Mouse (Mus musculus): ENCODE measurements around the gene Bahd1. TPM values are rescaled to one million over a fixed set of nuclear protein-coding genes. Genes with fewer than 3 reads are reported as not detected.

The Bahd1 gene
- total and polyA plus RNA-seq, 2 experiments from 2014 or later = 1.6 to 9.4 TPM

DNA sequence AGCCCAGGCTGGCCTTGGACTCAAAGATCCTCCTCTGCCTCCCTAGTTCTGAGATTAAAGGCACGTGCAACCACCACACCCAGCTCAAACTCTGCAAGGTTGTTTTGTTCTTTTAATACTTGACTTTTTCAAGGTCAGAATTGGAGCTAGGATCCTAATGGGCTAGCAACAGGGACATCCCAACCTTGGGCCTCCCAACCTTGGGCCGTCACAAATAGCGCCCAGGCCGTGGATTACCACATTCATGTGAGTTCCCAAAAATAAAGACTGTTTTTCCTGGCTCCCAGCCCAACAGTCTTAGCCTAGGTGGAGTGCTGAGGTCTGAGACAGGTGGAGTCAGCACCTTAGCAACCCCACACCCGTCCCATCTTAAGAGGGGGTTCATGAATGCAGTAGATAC lies 18.2 kb upstream of the Bahd1 start:
- TF ChIP-seq EP300 (IDR thresholded peaks at IDR 0.05; ENCODE audit: low read depth) = no peak
- no peak for TF ChIP-seq CTCF (IDR thresholded peaks at IDR 0.05; ENCODE audit: low read depth)
- 58% methylated on average over 5 of the region's 5 CpGs for WGBS
- peaks cover 12% of the 10 kb centered on the region for H3K4me1 ChIP-seq (ENCODE audit: control insufficient read depth, insufficient read depth)
- no peak overlapping the region for H3K4me3 ChIP-seq (ENCODE audit: low read depth, low read length)
- H3K4me2 ChIP-seq (ENCODE audit: low read depth, low read length) = no peak overlapping the region
- no peaks in the 10 kb centered on the region for H3K9me3 ChIP-seq (replicated peaks; ENCODE audit: control insufficient read depth, low read length)
- no peak overlapping the region for H3K27ac ChIP-seq (ENCODE audit: low read depth)
- no peak overlapping the region for H3K9ac ChIP-seq (replicated peaks; ENCODE audit: low read depth, low read length)
- DNase-seq (ENCODE audit: low spot score) (no peak), ATAC-seq (ENCODE audit: insufficient read depth, low read depth) (no peak)
- H3K27me3 ChIP-seq (ENCODE audit: control insufficient read depth, insufficient read depth, low read length) = peaks cover 10% of the 10 kb centered on the region; the same call in 1 of the 2 replicates
- H3K36me3 ChIP-seq (replicated peaks; ENCODE audit: control insufficient read depth, insufficient read depth, low read length) = peaks cover 13% of the 10 kb centered on the region

DNA sequence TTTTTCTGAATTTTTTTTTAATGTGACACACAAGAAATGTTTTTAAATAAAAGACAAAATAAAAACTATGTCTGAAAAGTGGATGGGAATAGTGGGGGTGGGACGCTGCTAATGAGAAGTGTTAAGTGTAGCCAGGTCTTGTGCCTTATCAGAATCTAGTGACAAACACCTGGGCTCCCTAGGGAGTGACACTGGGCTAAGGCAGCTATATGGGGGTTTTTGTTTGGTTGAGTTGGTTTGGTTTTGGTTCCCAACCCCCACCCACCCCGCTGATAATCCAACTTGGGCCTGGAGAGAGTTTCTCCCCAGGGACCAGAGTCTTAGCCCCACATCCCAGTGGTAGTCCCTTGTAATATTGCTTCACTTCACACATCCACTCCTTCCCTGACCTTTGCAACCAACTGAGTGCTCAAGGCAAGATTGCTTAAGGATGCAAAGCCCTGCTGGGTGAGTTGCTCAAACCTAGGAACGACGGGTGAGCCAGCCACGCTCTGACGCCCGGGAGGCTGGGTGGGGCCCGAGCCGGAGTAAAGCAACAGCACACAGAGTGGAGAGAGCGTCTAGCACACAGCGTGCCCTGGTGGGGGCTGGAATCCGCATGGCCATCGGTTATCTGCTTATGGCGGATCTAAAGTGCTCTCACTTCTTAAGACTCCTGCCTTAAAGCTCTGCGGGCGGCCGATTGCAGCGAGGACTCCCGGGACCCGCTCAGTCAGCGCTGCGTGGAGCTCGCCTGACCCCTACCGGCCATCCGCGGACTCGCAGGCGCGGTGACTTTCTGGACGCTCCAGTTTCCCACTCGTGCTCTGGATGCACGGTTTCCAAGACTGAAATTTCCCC lies 17.1 kb upstream of the Bahd1 start:
- peak overlapping the region; percentile 63 for H3K4me2 ChIP-seq (ENCODE audit: low read depth, low read length)
- ATAC-seq (ENCODE audit: insufficient read depth, low read depth) (peak; percentile 76), DNase-seq (ENCODE audit: low spot score) (no peak)
- no peak overlapping the region for H3K9ac ChIP-seq (replicated peaks; ENCODE audit: low read depth, low read length)
- no peak overlapping the region for H3K27ac ChIP-seq (ENCODE audit: low read depth)
- 5% methylated on average over 32 of the region's 32 CpGs for WGBS
- H3K4me1 ChIP-seq (ENCODE audit: control insufficient read depth, insufficient read depth) = peaks cover 14% of the 10 kb centered on the region
- H3K36me3 ChIP-seq (replicated peaks; ENCODE audit: control insufficient read depth, insufficient read depth, low read length) = peaks cover 3% of the 10 kb centered on the region; the same call in 1 of the 2 replicates
- H3K9me3 ChIP-seq (replicated peaks; ENCODE audit: control insufficient read depth, low read length) = no peaks in the 10 kb centered on the region
- H3K27me3 ChIP-seq (ENCODE audit: control insufficient read depth, insufficient read depth, low read length) = peaks cover 16% of the 10 kb centered on the region; the same call in 1 of the 2 replicates
- TF ChIP-seq CTCF (IDR thresholded peaks at IDR 0.05; ENCODE audit: low read depth) = peak; percentile 99
- TF ChIP-seq EP300 (IDR thresholded peaks at IDR 0.05; ENCODE audit: low read depth) = no peak
- peak overlapping the region; percentile 35 for H3K4me3 ChIP-seq (ENCODE audit: low read depth, low read length)

DNA sequence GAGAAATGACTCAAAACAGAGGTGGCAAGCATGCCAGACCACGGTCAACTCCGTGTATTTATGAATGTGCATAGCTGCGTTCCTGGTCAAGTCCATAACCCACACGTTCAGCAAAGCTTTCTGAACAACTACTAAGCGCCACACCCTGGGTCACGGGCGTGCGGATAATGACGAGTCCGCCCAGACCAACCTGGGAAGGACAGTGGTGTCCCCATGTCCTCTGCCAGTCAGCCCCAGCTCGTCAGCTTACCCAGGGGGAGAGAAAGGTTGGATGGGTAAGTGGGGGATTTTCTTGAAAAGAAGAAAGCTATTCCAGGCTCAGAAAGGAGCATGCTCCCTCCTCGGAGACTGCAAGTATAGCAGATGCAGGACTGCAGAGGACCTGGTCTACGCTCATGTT lies 12.7 kb upstream of the Bahd1 start:
- H3K27ac ChIP-seq (ENCODE audit: low read depth) = no peak overlapping the region
- no peaks in the 10 kb centered on the region for H3K9me3 ChIP-seq (replicated peaks; ENCODE audit: control insufficient read depth, low read length)
- peaks cover 12% of the 10 kb centered on the region; the same call in 1 of the 2 replicates for H3K4me1 ChIP-seq (ENCODE audit: control insufficient read depth, insufficient read depth)
- H3K36me3 ChIP-seq (replicated peaks; ENCODE audit: control insufficient read depth, insufficient read depth, low read length) = no peaks in the 10 kb centered on the region
- H3K4me2 ChIP-seq (ENCODE audit: low read depth, low read length) = peak overlapping the region; percentile 30
- no peak overlapping the region; the same call in 1 of the 2 replicates for H3K9ac ChIP-seq (replicated peaks; ENCODE audit: low read depth, low read length)
- ATAC-seq (ENCODE audit: insufficient read depth, low read depth) (no peak), DNase-seq (ENCODE audit: low spot score) (no peak)
- 57% methylated on average over 13 of the region's 13 CpGs for WGBS
- no peak overlapping the region for H3K4me3 ChIP-seq (ENCODE audit: low read depth, low read length)
- TF ChIP-seq CTCF (IDR thresholded peaks at IDR 0.05; ENCODE audit: low read depth) (no peak), EP300 (IDR thresholded peaks at IDR 0.05; ENCODE audit: low read depth) (no peak)
- H3K27me3 ChIP-seq (ENCODE audit: control insufficient read depth, insufficient read depth, low read length) = peaks cover 23% of the 10 kb centered on the region; the same call in 1 of the 2 replicates

DNA sequence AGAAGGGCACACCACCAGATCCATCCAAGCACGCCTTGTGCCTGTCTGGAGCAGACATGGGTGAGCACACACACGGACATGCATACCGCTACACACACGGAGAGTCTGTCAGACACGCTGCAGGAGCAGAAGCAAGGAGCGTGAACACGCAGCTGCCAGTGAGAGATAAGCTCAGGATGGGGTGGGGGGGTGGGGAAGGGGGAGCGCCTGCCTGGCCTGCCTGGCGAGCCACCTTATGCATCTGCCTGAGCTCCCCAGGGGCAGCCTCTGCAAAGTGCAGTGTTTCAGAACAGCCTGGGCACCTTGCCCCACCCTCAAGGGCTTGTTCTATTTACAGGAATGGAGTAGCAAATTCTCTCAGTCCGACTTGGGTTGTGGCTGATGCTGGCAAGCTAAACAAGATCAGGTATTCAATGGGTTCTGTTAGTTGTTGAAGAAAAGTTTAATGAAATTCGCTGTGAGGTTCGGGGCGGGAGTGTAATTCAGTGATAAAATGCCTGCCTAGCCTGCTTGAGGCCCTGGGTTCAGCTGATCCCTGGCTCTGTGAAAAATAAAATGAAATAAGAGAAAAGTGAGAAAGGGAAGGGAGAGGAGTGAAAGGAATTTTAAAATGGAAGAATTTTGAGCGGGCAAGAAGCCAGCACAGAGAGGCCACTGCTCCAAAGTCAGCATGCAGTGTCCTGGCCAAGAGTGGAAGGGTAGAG lies 12.2 kb upstream of the Bahd1 start:
- WGBS = 18% methylated on average over 14 of the region's 14 CpGs
- H3K4me2 ChIP-seq (ENCODE audit: low read depth, low read length) = peak overlapping the region; percentile 30
- peak; percentile 35 for ATAC-seq (ENCODE audit: insufficient read depth, low read depth)

DNA sequence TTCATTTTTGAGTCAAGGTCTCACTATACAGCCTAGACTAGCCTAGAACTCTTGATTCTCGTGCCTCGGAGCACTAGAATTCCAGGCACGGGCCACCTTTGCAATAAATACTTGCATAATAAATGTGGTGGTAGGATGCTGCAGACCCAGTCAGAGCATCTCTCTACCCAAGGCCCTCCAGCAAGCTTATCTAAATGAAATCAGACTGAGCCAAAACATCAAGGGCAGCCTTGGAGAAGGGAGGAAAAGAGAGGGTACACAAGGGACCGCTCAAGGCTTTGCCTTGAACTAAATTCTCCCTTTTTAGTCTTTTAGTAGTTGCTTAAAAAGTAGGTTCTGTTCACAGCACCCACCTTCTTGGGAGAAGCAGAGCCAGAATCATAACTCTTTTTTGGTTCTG lies 9.0 kb upstream of the Bahd1 start:
- no peak overlapping the region for H3K9ac ChIP-seq (replicated peaks; ENCODE audit: low read depth, low read length)
- peaks cover 5% of the 10 kb centered on the region; the same call in 1 of the 2 replicates for H3K4me1 ChIP-seq (ENCODE audit: control insufficient read depth, insufficient read depth)
- TF ChIP-seq EP300 (IDR thresholded peaks at IDR 0.05; ENCODE audit: low read depth) (no peak), CTCF (IDR thresholded peaks at IDR 0.05; ENCODE audit: low read depth) (no peak)
- H3K27ac ChIP-seq (ENCODE audit: low read depth) = no peak overlapping the region
- DNase-seq (ENCODE audit: low spot score) (no peak), ATAC-seq (ENCODE audit: insufficient read depth, low read depth) (no peak)
- H3K27me3 ChIP-seq (ENCODE audit: control insufficient read depth, insufficient read depth, low read length) = peaks cover 39% of the 10 kb centered on the region
- no peak overlapping the region for H3K4me2 ChIP-seq (ENCODE audit: low read depth, low read length)
- WGBS = 75% methylated on average over 4 of the region's 4 CpGs
- no peaks in the 10 kb centered on the region for H3K9me3 ChIP-seq (replicated peaks; ENCODE audit: control insufficient read depth, low read length)
- H3K4me3 ChIP-seq (ENCODE audit: low read depth, low read length) = no peak overlapping the region
- no peaks in the 10 kb centered on the region for H3K36me3 ChIP-seq (replicated peaks; ENCODE audit: control insufficient read depth, insufficient read depth, low read length)

More for the DNA sequence above, 12.2 kb upstream of the Bahd1 start:
- peak; percentile 32 for DNase-seq (ENCODE audit: low spot score)
- no peaks in the 10 kb centered on the region for H3K9me3 ChIP-seq (replicated peaks; ENCODE audit: control insufficient read depth, low read length)
- H3K27me3 ChIP-seq (ENCODE audit: control insufficient read depth, insufficient read depth, low read length) = peaks cover 29% of the 10 kb centered on the region; the same call in 1 of the 2 replicates
- no peak overlapping the region for H3K4me3 ChIP-seq (ENCODE audit: low read depth, low read length)
- no peak overlapping the region for H3K27ac ChIP-seq (ENCODE audit: low read depth)
- H3K36me3 ChIP-seq (replicated peaks; ENCODE audit: control insufficient read depth, insufficient read depth, low read length) = no peaks in the 10 kb centered on the region
- H3K4me1 ChIP-seq (ENCODE audit: control insufficient read depth, insufficient read depth) = peaks cover 6% of the 10 kb centered on the region; the same call in 1 of the 2 replicates
- TF ChIP-seq CTCF (IDR thresholded peaks at IDR 0.05; ENCODE audit: low read depth) (no peak), EP300 (IDR thresholded peaks at IDR 0.05; ENCODE audit: low read depth) (no peak)
- H3K9ac ChIP-seq (replicated peaks; ENCODE audit: low read depth, low read length) = no peak overlapping the region; the same call in 1 of the 2 replicates

Data from heart, postnatal 0 days (tissue).